Mouse (Mus musculus) kidney, postnatal 0 days (tissue): ENCODE data around the gene Cdc45. TPM values are rescaled to one million over a fixed set of nuclear protein-coding genes. Genes with fewer than 3 reads are reported as not detected.

Source experiments
- ATAC-seq: fragments of 200-750 bp; cut with Nextera tagmentation; replicated peaks from 2 replicates; pipeline ENCODE4 v1.8.0; 2017; ENCODE audit warnings: low read depth, moderate number of reproducible peaks, moderate TSS enrichment, moderate library complexity; ENCODE audit not compliant: low FRiP score
- DNase-seq: peaks from one replicate; pipeline ENCODE4 v3.0.0-alpha.2; 2016; ENCODE audit warnings: low spot score
- H3K27ac ChIP-seq: fragments of 300-500 bp; sonication (generic); 2 replicates; pipeline ENCODE4 v1.5.1; 2014; ENCODE audit warnings: mild to moderate bottlenecking
- H3K27me3 ChIP-seq: fragments of 300-500 bp; sonication (generic); 2 replicates; pipeline ENCODE4 v1.6.1; 2014; ENCODE audit warnings: low read length, mixed read lengths; ENCODE audit not compliant: insufficient read depth
- H3K36me3 ChIP-seq: fragments of 300-500 bp; sonication (generic); 2 replicates; pipeline ENCODE4 v1.6.1; 2014; ENCODE audit warnings: low read length, mixed read lengths; ENCODE audit not compliant: insufficient read depth
- H3K4me1 ChIP-seq: fragments of 300-500 bp; sonication (generic); replicated peaks from 2 replicates; pipeline ENCODE4 v1.6.1; 2014; ENCODE audit warnings: antibody characterized with exemption, low read length, mixed read lengths; ENCODE audit not compliant: insufficient read depth
- H3K4me2 ChIP-seq: fragments of 300-500 bp; sonication (generic); 2 replicates; pipeline ENCODE4 v1.6.1; 2014; ENCODE audit warnings: mild to moderate bottlenecking, low read length, moderate library complexity, mixed read lengths
- H3K4me3 ChIP-seq: fragments of 300-500 bp; sonication (generic); replicated peaks from 2 replicates; pipeline ENCODE4 v1.5.1; 2014; ENCODE audit warnings: low read depth, low read length
- H3K9ac ChIP-seq: fragments of 300-500 bp; sonication (generic); 2 replicates; pipeline ENCODE4 v1.6.1; 2014; ENCODE audit warnings: low read depth, low read length
- H3K9me3 ChIP-seq: fragments of 300-500 bp; sonication (generic); replicated peaks from 2 replicates; pipeline ENCODE4 v1.6.1; 2016; ENCODE audit warnings: low read length, inconsistent platforms, mixed read lengths
- CTCF ChIP-seq: IDR thresholded peaks from 2 replicates; pipeline ENCODE4 v1.5.1; 2016; ENCODE audit warnings: antibody characterized with exemption, low read depth, mild to moderate bottlenecking, moderate library complexity
- WGBS: fragments of 180-500 bp; shearing (Covaris S2); extraction: QIAGEN DNeasy Blood & Tissue Kit; methylation state at CpG from one replicate; pipeline ENCODE4 v1.1.7; 2014; 5-methylcytosine and 5-hydroxymethylcytosine counted together
- polyA plus RNA-seq: library from polyadenylated mRNA; unstranded; fragments of >200 nt; fragmentation: Nextera tagmentation; extraction: Ambion mirVana; gene quantifications from 2 replicates; pipeline ENCODE4 v1.2.1, GENCODE M21; 2015

Gene Cdc45
- polyA plus RNA-seq, 1 experiment from 2014 or later, result 20.1 TPM

- H3K9me3 ChIP-seq, result no peaks in the 10 kb centered on the region
- no peak for DNase-seq
- H3K36me3 ChIP-seq, result 0 out of 2 replicates have a peak, but pooled peaks cover 20% of the 10 kb centered on the region
- no peak overlapping the region for H3K27ac ChIP-seq
- H3K4me2 ChIP-seq, result no peak overlapping the region
- no peaks in the 10 kb centered on the region for H3K27me3 ChIP-seq
- no peak for ATAC-seq
- no peak overlapping the region for H3K9ac ChIP-seq
- no peak overlapping the region for H3K4me3 ChIP-seq
- no peak for TF ChIP-seq CTCF
- 91% methylated on average over 7 of the region's 7 CpGs for WGBS
- H3K4me1 ChIP-seq, result no peaks in the 10 kb centered on the region
Observed at GRCm38 (mm10) chr16:18796645-18797044, 15.1 kb downstream of the Cdc45 start.

DNA sequence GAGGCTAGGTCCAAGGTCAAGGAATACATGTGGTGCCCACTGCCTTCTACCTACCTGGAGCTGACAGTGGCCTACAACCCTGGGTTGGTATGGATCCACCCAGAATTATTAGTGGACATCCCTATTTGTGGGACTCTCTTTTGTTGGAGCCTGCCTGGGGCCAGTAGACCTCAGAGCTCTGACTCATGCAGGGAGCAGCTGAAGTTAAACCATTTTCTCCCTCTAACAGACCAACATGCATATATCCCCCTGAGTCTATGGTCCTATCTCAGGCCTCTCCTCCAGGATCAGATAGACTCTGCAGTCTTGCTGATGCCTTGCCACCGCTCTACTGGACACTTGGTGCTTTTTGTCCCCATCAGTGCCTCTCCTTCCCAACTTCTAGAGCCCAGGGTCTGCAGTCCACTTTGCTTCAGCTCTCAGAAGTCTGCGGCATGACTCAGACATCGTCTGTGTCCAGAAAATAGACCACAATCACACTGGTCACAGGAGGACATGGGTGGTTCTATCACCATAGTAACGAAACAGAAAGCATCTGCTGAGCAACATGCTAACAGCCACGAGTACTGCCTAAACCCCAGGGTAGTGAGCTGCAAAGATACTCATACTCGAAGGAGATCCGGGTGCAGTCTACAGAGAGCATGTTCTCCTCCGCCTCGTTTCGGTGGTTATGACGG, 16.4 kb downstream of the Cdc45 start:
- 0 out of 2 replicates have a peak, but pooled peaks cover 18% of the 10 kb centered on the region for H3K36me3 ChIP-seq
- WGBS, result 89% methylated on average over 11 of the region's 11 CpGs

GRCm38 (mm10) chr16:18788627-18789406, 23.0 kb downstream of the Cdc45 start:
- Histone ChIP-seq H3K27me3 (no peaks in the 10 kb centered on the region), H3K36me3 (peaks cover 26% of the 10 kb centered on the region; the same call in 1 of the 2 replicates), H3K4me3 (no peak overlapping the region), H3K27ac (no peak overlapping the region), H3K4me1 (no peaks in the 10 kb centered on the region), H3K9me3 (no peaks in the 10 kb centered on the region), H3K4me2 (no peak overlapping the region), H3K9ac (no peak overlapping the region)
- no peak for DNase-seq
- 0 out of 2 replicates have a peak, but pooled peaks have one; percentile 12 for ATAC-seq
- 72% methylated on average over 10 of the region's 10 CpGs for WGBS
- no peak for TF ChIP-seq CTCF

More for the DNA sequence above, 16.4 kb downstream of the Cdc45 start:
- ATAC-seq (no peak), DNase-seq (no peak)
- Histone ChIP-seq H3K4me1 (no peaks in the 10 kb centered on the region), H3K9ac (no peak overlapping the region), H3K27me3 (no peaks in the 10 kb centered on the region), H3K4me3 (no peak overlapping the region), H3K4me2 (no peak overlapping the region), H3K27ac (no peak overlapping the region), H3K9me3 (no peaks in the 10 kb centered on the region)
- no peak for TF ChIP-seq CTCF

- no peaks in the 10 kb centered on the region for H3K4me1 ChIP-seq
- TF ChIP-seq CTCF, result no peak
- H3K27ac ChIP-seq, result no peak overlapping the region
- H3K27me3 ChIP-seq, result no peaks in the 10 kb centered on the region
- H3K9ac ChIP-seq, result no peak overlapping the region
- 93% methylated on average over 10 of the region's 10 CpGs for WGBS
- DNase-seq (no peak), ATAC-seq (no peak)
- H3K36me3 ChIP-seq, result peaks cover 20% of the 10 kb centered on the region; the same call in 1 of the 2 replicates
- no peaks in the 10 kb centered on the region for H3K9me3 ChIP-seq
- H3K4me3 ChIP-seq, result no peak overlapping the region
- H3K4me2 ChIP-seq, result no peak overlapping the region
Observed at GRCm38 (mm10) chr16:18786652-18787051, 25.1 kb downstream of the Cdc45 start.

GRCm38 (mm10) chr16:18785485-18785884, 26.3 kb downstream of the Cdc45 start:
- Histone ChIP-seq H3K9ac (no peak overlapping the region), H3K27ac (no peak overlapping the region), H3K4me3 (no peak overlapping the region), H3K27me3 (no peaks in the 10 kb centered on the region), H3K4me1 (no peaks in the 10 kb centered on the region), H3K9me3 (no peaks in the 10 kb centered on the region), H3K36me3 (peaks cover 20% of the 10 kb centered on the region; the same call in 1 of the 2 replicates), H3K4me2 (no peak overlapping the region)
- no peak for ATAC-seq
- TF ChIP-seq CTCF, result no peak
- 93% methylated on average over 1 of the region's 1 CpGs for WGBS
- DNase-seq, result no peak

- H3K4me1 ChIP-seq, result no peaks in the 10 kb centered on the region
- no peak overlapping the region for H3K9ac ChIP-seq
- peaks cover 20% of the 10 kb centered on the region; the same call in 1 of the 2 replicates for H3K36me3 ChIP-seq
- H3K4me2 ChIP-seq, result no peak overlapping the region
- H3K4me3 ChIP-seq, result no peak overlapping the region
- WGBS, result 89% methylated on average over 7 of the region's 7 CpGs
- TF ChIP-seq CTCF, result no peak
- H3K27me3 ChIP-seq, result no peaks in the 10 kb centered on the region
- H3K27ac ChIP-seq, result no peak overlapping the region
- ATAC-seq (no peak), DNase-seq (no peak)
- no peaks in the 10 kb centered on the region for H3K9me3 ChIP-seq
Observed at GRCm38 (mm10) chr16:18785025-18785424, 26.8 kb downstream of the Cdc45 start.
